Mouse (Mus musculus): ENCODE measurements around the gene Zmat3. TPM values are rescaled to one million over a fixed set of nuclear protein-coding genes. Genes with fewer than 3 reads are reported as not detected.

Zmat3 gene
- polyA plus RNA-seq, 3 experiments from 2014 or later: 4.7 to 9.1 (median 5.8) TPM

Other genes starting within 250 kb of the Zmat3 start
- gene Pik3ca, start 31.7 kb upstream of the Zmat3 start, polyA plus RNA-seq (2017; shearing (Covaris generic)): 10 to 100 TPM; 14.7 to 27.5 (median 17.2) TPM
- 1 to 10 TPM in 1 of 3 experiments, under 1 TPM in 2; 0.33 to 1.2 (median 0.85) TPM for gene Kcnmb3, start 126.2 kb upstream of the Zmat3 start, polyA plus RNA-seq (2017; shearing (Covaris generic))
- 10 to 100 TPM; 26.7 to 28.3 (median 28.1) TPM for gene Zfp639, start 144.2 kb upstream of the Zmat3 start, polyA plus RNA-seq (2017; shearing (Covaris generic))
- gene Mfn1, start 163.5 kb upstream of the Zmat3 start, polyA plus RNA-seq (2017; shearing (Covaris generic)): 10 to 100 TPM; 10.9 to 15.6 (median 13.2) TPM

Data from inflammation-experienced regulatory T-cells, adult 6 months (primary cell).